Mouse (Mus musculus): ENCODE data around the gene Pex14. TPM values are rescaled to one million over a fixed set of nuclear protein-coding genes. Genes with fewer than 3 reads are reported as not detected.
"Not testable (repeated sequence)": the region's sequence is repeated elsewhere in the genome, so short reads cannot be mapped to it uniquely, and the experiment has no call there.

Pex14 gene
- polyA plus RNA-seq, 1 experiment from 2014 or later = 55.6 TPM

- H3K27ac ChIP-seq = peak within 1 kb of the TSS; percentile 51; the same call in 1 of the 2 replicates
- WGBS = under 1% methylated on average over 35 of the region's 35 CpGs
- peaks cover 3% of the 10 kb centered on the region; the same call in 1 of the 2 replicates for H3K36me3 ChIP-seq (ENCODE audit: insufficient read depth, low read length)
- H3K9me3 ChIP-seq (replicated peaks; ENCODE audit: low read length) = no peaks in the 10 kb centered on the region
- DNase-seq (ENCODE audit: low spot score) = peak; percentile 94
- peak; percentile 78 for ATAC-seq (replicated peaks; ENCODE audit: low FRiP score, low read depth)
- H3K4me1 ChIP-seq (replicated peaks; ENCODE audit: insufficient read depth, low read length) = peaks cover 6% of the 10 kb centered on the region; the same call in 1 of the 2 replicates
- H3K27me3 ChIP-seq (ENCODE audit: insufficient read depth, low read length) = no peaks in the 10 kb centered on the region
- H3K4me3 ChIP-seq (replicated peaks; ENCODE audit: low read depth, low read length) = peak within 1 kb of the TSS; percentile 84
- peak within 1 kb of the TSS; percentile 66 for H3K9ac ChIP-seq (ENCODE audit: low read depth, low read length)
- peak within 1 kb of the TSS; percentile 83 for H3K4me2 ChIP-seq (ENCODE audit: low read length)
- TF ChIP-seq CTCF (IDR thresholded peaks at IDR 0.05; ENCODE audit: low read depth) = peak; percentile 16; the same call in 1 of the 2 replicates
These were observed 4.3 kb upstream of the Pex14 start, which contains the start of gene Dffa for GRCm38 (mm10) chr4:149103875-149104561. Dffa (plus strand) TSS chr4:149104146.

GRCm38 (mm10) chr4:149101456-149101855, 1.8 kb upstream of the Pex14 start:
- WGBS = 73% methylated on average over 3 of the region's 3 CpGs
- H3K9me3 ChIP-seq (replicated peaks; ENCODE audit: low read length) = no peaks in the 10 kb centered on the region
- H3K4me2 ChIP-seq (ENCODE audit: low read length) = no peak overlapping the region
- ATAC-seq (replicated peaks; ENCODE audit: low FRiP score, low read depth) (no peak), DNase-seq (ENCODE audit: low spot score) (no peak)
- no peak overlapping the region for H3K27ac ChIP-seq
- no peaks in the 10 kb centered on the region for H3K36me3 ChIP-seq (ENCODE audit: insufficient read depth, low read length)
- no peak overlapping the region for H3K9ac ChIP-seq (ENCODE audit: low read depth, low read length)
- no peak overlapping the region for H3K4me3 ChIP-seq (replicated peaks; ENCODE audit: low read depth, low read length)
- H3K27me3 ChIP-seq (ENCODE audit: insufficient read depth, low read length) = no peaks in the 10 kb centered on the region
- TF ChIP-seq CTCF (IDR thresholded peaks at IDR 0.05; ENCODE audit: low read depth) = no peak
- peaks cover 13% of the 10 kb centered on the region for H3K4me1 ChIP-seq (replicated peaks; ENCODE audit: insufficient read depth, low read length)

- 91% methylated on average over 12 of the region's 12 CpGs for WGBS
- not testable (repeated sequence) for H3K9ac ChIP-seq (ENCODE audit: low read depth, low read length); H3K4me3 ChIP-seq (replicated peaks; ENCODE audit: low read depth, low read length); H3K27ac ChIP-seq; DNase-seq (ENCODE audit: low spot score); H3K4me2 ChIP-seq (ENCODE audit: low read length); H3K27me3 ChIP-seq (ENCODE audit: insufficient read depth, low read length); H3K36me3 ChIP-seq (ENCODE audit: insufficient read depth, low read length); ATAC-seq (replicated peaks; ENCODE audit: low FRiP score, low read depth); H3K9me3 ChIP-seq (replicated peaks; ENCODE audit: low read length)
- peaks cover 13% of the 10 kb centered on the region for H3K4me1 ChIP-seq (replicated peaks; ENCODE audit: insufficient read depth, low read length)
These were observed 773 bp upstream of the Pex14 start for GRCm38 (mm10) chr4:149100449-149100848.

GRCm38 (mm10) chr4:149098571-149098970, 1.1 kb downstream of the Pex14 start:
- ATAC-seq (replicated peaks; ENCODE audit: low FRiP score, low read depth) (no peak), DNase-seq (ENCODE audit: low spot score) (no peak)
- no peak for TF ChIP-seq CTCF (IDR thresholded peaks at IDR 0.05; ENCODE audit: low read depth)
- WGBS = 7% methylated on average over 11 of the region's 11 CpGs
- peak overlapping the region; percentile 99 for H3K4me3 ChIP-seq (replicated peaks; ENCODE audit: low read depth, low read length)
- H3K9me3 ChIP-seq (replicated peaks; ENCODE audit: low read length) = no peaks in the 10 kb centered on the region
- no peaks in the 10 kb centered on the region for H3K27me3 ChIP-seq (ENCODE audit: insufficient read depth, low read length)
- no peak overlapping the region for H3K27ac ChIP-seq
- H3K4me1 ChIP-seq (replicated peaks; ENCODE audit: insufficient read depth, low read length) = peaks cover 7% of the 10 kb centered on the region
- peak overlapping the region; percentile 93 for H3K9ac ChIP-seq (ENCODE audit: low read depth, low read length)
- peak overlapping the region; percentile 93 for H3K4me2 ChIP-seq (ENCODE audit: low read length)
- no peaks in the 10 kb centered on the region for H3K36me3 ChIP-seq (ENCODE audit: insufficient read depth, low read length)

DNA sequence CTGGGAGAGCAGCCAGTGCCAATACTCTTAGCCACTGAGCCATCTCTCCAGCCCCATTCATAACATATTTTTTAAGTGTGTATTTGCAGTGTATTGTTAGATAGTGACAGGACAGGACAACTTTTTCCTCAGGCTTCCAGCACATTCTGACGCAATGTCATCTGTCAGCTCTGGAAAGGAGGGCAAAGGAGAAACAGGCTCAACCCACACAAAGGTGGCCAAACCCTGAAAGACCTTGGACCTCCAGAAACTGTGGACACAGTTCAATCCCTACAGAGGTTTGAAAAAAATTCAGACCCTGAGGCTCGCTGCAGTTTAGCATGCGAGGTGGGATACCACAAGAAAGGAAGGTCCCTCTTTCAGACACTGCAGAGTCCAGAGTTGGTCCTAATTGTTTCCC, 1.7 kb downstream of the Pex14 start:
- 0 out of 2 replicates have a peak overlapping the region, but pooled peaks have one; percentile 93 for H3K9ac ChIP-seq (ENCODE audit: low read depth, low read length)
- DNase-seq (ENCODE audit: low spot score) (no peak), ATAC-seq (replicated peaks; ENCODE audit: low FRiP score, low read depth) (no peak)
- H3K4me3 ChIP-seq (replicated peaks; ENCODE audit: low read depth, low read length) = 0 out of 2 replicates have a peak overlapping the region, but pooled peaks have one; percentile 99
- WGBS = 76% methylated on average over 3 of the region's 3 CpGs
- no peaks in the 10 kb centered on the region for H3K27me3 ChIP-seq (ENCODE audit: insufficient read depth, low read length)
- H3K36me3 ChIP-seq (ENCODE audit: insufficient read depth, low read length) = no peaks in the 10 kb centered on the region
- H3K27ac ChIP-seq = no peak overlapping the region
- TF ChIP-seq CTCF (IDR thresholded peaks at IDR 0.05; ENCODE audit: low read depth) = no peak
- H3K4me2 ChIP-seq (ENCODE audit: low read length) = peak overlapping the region; percentile 93
- H3K9me3 ChIP-seq (replicated peaks; ENCODE audit: low read length) = no peaks in the 10 kb centered on the region
- H3K4me1 ChIP-seq (replicated peaks; ENCODE audit: insufficient read depth, low read length) = peaks cover 7% of the 10 kb centered on the region

DNA sequence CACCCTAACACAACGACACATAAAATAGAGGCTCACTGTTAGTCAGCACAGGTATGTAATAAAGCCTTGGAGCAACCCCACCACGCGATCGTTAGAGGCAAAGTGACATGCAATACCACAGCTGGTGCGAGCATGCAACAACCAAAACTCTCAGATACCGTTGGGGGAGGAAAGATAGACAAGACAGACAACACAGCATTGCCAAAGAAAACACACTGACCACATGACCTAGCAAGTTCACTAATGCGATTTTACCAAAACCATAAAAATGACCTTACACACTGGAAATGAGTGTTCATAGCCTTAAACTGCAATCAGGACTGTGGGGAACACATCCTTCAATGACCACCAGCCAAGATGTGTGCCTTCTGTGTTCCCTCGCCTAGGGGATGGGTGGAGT, 8.3 kb downstream of the Pex14 start:
- no peak overlapping the region for H3K27ac ChIP-seq
- H3K4me1 ChIP-seq (replicated peaks; ENCODE audit: insufficient read depth, low read length) = no peaks in the 10 kb centered on the region
- DNase-seq (ENCODE audit: low spot score) (peak; percentile 47), ATAC-seq (replicated peaks; ENCODE audit: low FRiP score, low read depth) (no peak)
- 36% methylated on average over 8 of the region's 8 CpGs for WGBS
- no peak for TF ChIP-seq CTCF (IDR thresholded peaks at IDR 0.05; ENCODE audit: low read depth)
- H3K4me2 ChIP-seq (ENCODE audit: low read length) = no peak overlapping the region
- no peak overlapping the region for H3K9ac ChIP-seq (ENCODE audit: low read depth, low read length)
- no peaks in the 10 kb centered on the region for H3K27me3 ChIP-seq (ENCODE audit: insufficient read depth, low read length)
- no peaks in the 10 kb centered on the region for H3K9me3 ChIP-seq (replicated peaks; ENCODE audit: low read length)
- H3K36me3 ChIP-seq (ENCODE audit: insufficient read depth, low read length) = no peaks in the 10 kb centered on the region
- H3K4me3 ChIP-seq (replicated peaks; ENCODE audit: low read depth, low read length) = no peak overlapping the region
